Mouse (Mus musculus) kidney, embryonic 16.5 days (tissue): Measurements from ENCODE around the gene BC048562. TPM values are rescaled to one million over a fixed set of nuclear protein-coding genes. Genes with fewer than 3 reads are reported as not detected.

Experiments
- ATAC-seq: fragments of 200-750 bp; cut with Nextera tagmentation; 2 replicates; pipeline ENCODE4 v1.8.0; 2017; ENCODE audit warnings: moderate TSS enrichment; ENCODE audit not compliant: low FRiP score, low TSS enrichment
- H3K27ac ChIP-seq: fragments of 300-500 bp; sonication (generic); 2 replicates; pipeline ENCODE4 v1.5.1; 2014; ENCODE audit warnings: low read length
- H3K27me3 ChIP-seq: fragments of 300-500 bp; sonication (generic); 2 replicates; pipeline ENCODE4 v1.6.1; 2014; ENCODE audit warnings: low read length, control low read depth, mixed read lengths; ENCODE audit not compliant: insufficient read depth
- H3K36me3 ChIP-seq: fragments of 300-500 bp; sonication (generic); 2 replicates; pipeline ENCODE4 v1.6.1; 2014; ENCODE audit warnings: low read length, control low read depth, mixed read lengths; ENCODE audit not compliant: insufficient read depth
- H3K4me1 ChIP-seq: fragments of 300-500 bp; sonication (generic); 2 replicates; pipeline ENCODE4 v1.6.1; 2014; ENCODE audit warnings: low read length, control low read depth, mixed read lengths; ENCODE audit not compliant: insufficient read depth
- H3K4me2 ChIP-seq: fragments of 300-500 bp; sonication (generic); replicated peaks from 2 replicates; pipeline ENCODE4 v1.6.1; 2014; ENCODE audit warnings: low read depth, low read length
- H3K4me3 ChIP-seq: fragments of 300-500 bp; sonication (generic); 2 replicates; pipeline ENCODE4 v1.5.1; 2014; ENCODE audit warnings: mild to moderate bottlenecking, low read length
- H3K9ac ChIP-seq: fragments of 300-500 bp; sonication (generic); replicated peaks from 2 replicates; pipeline ENCODE4 v1.6.1; 2014; ENCODE audit warnings: low read length
- H3K9me3 ChIP-seq: fragments of 300-500 bp; sonication (generic); 2 replicates; pipeline ENCODE4 v1.6.1; 2016; ENCODE audit warnings: low read length, control low read depth
- WGBS: fragments of 180-500 bp; shearing (Covaris S2); extraction: QIAGEN DNeasy Blood & Tissue Kit; methylation state at CpG from one replicate; pipeline ENCODE4 v1.1.7; 2014; 5-methylcytosine and 5-hydroxymethylcytosine counted together
- polyA plus RNA-seq: library from polyadenylated mRNA; unstranded; fragments of >200 nt; fragmentation: Nextera tagmentation; extraction: Ambion mirVana; gene quantifications from 2 replicates; pipeline ENCODE4 v1.2.1, GENCODE M21; 2015

BC048562 gene
- not detected in 2 replicates for polyA plus RNA-seq

DNA sequence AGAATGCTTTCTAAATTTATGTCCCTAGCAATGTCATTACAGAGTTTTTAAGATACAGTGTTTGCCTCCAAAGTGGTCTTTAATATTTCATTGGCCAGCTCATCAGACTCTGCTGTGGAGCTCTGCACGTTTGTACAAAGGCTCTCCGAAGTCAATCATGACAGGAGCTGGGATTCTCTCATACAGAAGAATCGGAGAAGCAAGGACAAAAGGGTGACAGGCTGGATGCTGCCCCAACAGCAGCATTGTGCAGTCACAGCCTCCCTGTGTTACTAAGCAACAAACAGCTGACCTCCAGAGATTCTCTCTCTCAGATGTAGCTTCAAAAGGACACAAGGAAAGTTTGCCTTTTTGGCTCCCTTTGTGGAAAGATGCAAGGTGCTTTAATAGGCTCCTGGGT is at the start of gene BC048562:
TSS of gene BC048562 (plus strand) at position 301 of the 400 bp plus-strand sequence.
- Histone ChIP-seq H3K27ac (no peak within 1 kb of the TSS), H3K27me3 (no peaks in the 10 kb centered on the region), H3K36me3 (no peaks in the 10 kb centered on the region), H3K9ac (no peak within 1 kb of the TSS), H3K9me3 (no peaks in the 10 kb centered on the region), H3K4me2 (no peak within 1 kb of the TSS), H3K4me3 (no peak within 1 kb of the TSS), H3K4me1 (no peaks in the 10 kb centered on the region)
- 78% methylated on average over 3 of the region's 3 CpGs for WGBS
- ATAC-seq: no peak

DNA sequence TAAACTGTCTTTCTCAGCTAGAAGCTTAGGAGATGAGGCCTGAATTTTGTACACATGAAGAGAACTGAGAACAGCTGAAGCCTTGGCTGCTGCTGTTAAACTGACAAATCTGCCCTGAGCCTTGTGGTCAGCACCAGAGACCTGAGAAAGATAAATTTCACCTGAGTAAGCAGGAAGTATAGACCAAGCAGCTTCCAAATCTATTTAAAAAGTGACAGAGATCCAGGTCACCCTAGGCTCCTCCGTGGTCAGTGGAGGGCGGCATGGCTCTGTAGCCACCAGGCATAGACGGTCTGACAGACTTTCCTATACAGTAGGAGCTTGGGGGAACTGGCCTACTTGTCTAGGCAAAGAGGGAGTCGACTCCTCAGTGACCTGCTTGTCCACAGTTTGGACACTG is 49.5 kb upstream of the BC048562 start:
- Histone ChIP-seq H3K9me3 (no peaks in the 10 kb centered on the region), H3K27ac (no peak overlapping the region), H3K4me1 (no peaks in the 10 kb centered on the region), H3K27me3 (no peaks in the 10 kb centered on the region), H3K9ac (no peak overlapping the region), H3K4me2 (no peak overlapping the region), H3K36me3 (peaks cover 80% of the 10 kb centered on the region), H3K4me3 (no peak overlapping the region)
- ATAC-seq: no peak
- 76% methylated on average over 4 of the region's 4 CpGs for WGBS

DNA sequence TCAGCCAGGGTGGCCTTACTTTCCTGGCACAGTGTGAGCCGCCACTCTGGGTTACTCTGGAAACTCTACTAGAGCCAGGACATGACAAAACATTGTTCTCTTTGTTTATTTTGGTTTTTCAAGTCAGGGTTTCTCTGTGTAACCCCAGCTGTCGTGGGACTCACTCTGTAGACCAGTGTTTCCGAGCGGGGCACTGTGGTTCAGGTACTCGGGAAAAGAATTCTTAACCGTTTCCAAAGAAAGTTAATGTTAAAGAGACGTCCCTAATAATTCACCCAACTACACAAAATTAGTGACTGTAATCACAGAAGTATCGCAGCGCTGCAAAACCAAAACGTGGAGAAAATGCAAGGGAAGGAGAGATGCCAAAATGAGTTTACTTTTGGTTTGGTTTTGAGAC is 47.7 kb upstream of the BC048562 start:
- no peak overlapping the region for H3K27ac ChIP-seq
- no peaks in the 10 kb centered on the region for H3K27me3 ChIP-seq
- no peak for ATAC-seq
- H3K9me3 ChIP-seq: no peaks in the 10 kb centered on the region
- no peaks in the 10 kb centered on the region for H3K4me1 ChIP-seq
- H3K4me3 ChIP-seq: no peak overlapping the region
- H3K9ac ChIP-seq: no peak overlapping the region
- WGBS: 90% methylated on average over 10 of the region's 10 CpGs
- H3K36me3 ChIP-seq: peaks cover 80% of the 10 kb centered on the region
- H3K4me2 ChIP-seq: no peak overlapping the region

DNA sequence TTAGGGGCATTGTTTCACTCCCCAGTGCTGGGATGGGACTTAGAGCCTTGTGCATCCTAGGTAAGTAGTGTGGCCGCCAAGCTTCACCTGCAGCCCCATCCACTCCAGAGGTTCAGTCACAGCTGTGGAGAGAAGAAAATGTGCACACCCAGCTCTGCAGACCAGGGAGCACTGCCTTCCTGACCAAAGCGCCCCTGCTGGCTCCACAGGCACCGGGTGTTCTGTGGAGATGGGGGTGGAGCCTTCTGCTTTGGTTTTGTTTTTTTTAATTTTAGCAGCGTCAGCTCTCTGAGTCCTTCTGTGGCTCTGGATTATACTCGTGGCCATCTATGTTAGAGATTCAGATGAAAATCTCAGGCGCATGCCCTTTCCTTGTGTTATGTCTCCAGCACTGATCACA is 47.1 kb upstream of the BC048562 start:
- H3K9me3 ChIP-seq: no peaks in the 10 kb centered on the region
- 74% methylated on average over 6 of the region's 6 CpGs for WGBS
- no peaks in the 10 kb centered on the region for H3K4me1 ChIP-seq
- no peak overlapping the region for H3K4me2 ChIP-seq
- no peak for ATAC-seq
- no peak overlapping the region for H3K4me3 ChIP-seq
- no peak overlapping the region for H3K9ac ChIP-seq
- H3K36me3 ChIP-seq: peaks cover 80% of the 10 kb centered on the region
- H3K27me3 ChIP-seq: no peaks in the 10 kb centered on the region
- H3K27ac ChIP-seq: no peak overlapping the region

- 68% methylated on average over 18 of the region's 18 CpGs for WGBS
- Histone ChIP-seq H3K9ac (no peak within 1 kb of the TSS), H3K4me2 (no peak within 1 kb of the TSS), H3K36me3 (peaks cover 56% of the 10 kb centered on the region), H3K27ac (no peak within 1 kb of the TSS), H3K27me3 (no peaks in the 10 kb centered on the region), H3K4me1 (no peaks in the 10 kb centered on the region), H3K9me3 (no peaks in the 10 kb centered on the region), H3K4me3 (no peak within 1 kb of the TSS)
- ATAC-seq: peak; percentile 31; the same call in 1 of the 2 replicates
These were observed 43.6 kb upstream of the BC048562 start, which contains the start of gene 1700102P08Rik for GRCm38 (mm10) chr9:108392676-108393075. TSS of gene 1700102P08Rik (plus strand) at chr9:108392805.

DNA sequence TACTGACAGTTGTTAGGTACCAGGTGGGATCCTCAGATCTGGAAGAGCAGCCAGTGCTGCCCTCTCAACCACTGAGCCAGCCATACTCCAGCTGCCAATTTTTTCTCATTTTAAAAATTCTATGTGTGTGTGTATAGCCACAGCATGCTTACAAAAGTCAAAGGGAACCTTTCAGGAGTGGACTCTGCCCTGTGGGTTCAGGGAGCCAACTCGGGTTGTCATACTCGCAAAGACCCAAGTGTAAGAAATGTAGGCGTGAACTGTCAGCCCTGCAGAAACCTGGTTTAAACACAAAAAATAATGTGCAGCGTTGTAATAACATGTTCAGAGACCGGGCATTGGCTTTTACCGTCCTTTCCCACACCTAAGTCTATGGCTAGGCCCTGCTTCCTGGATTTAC is 42.1 kb upstream of the BC048562 start:
- Histone ChIP-seq H3K27ac (no peak overlapping the region), H3K4me2 (no peak overlapping the region), H3K4me1 (no peaks in the 10 kb centered on the region), H3K27me3 (no peaks in the 10 kb centered on the region), H3K36me3 (peaks cover 41% of the 10 kb centered on the region), H3K9me3 (no peaks in the 10 kb centered on the region), H3K9ac (no peak overlapping the region), H3K4me3 (no peak overlapping the region)
- ATAC-seq: no peak
- WGBS: 92% methylated on average over 6 of the region's 6 CpGs

GRCm38 (mm10) chr9:108395427-108395826 is 40.9 kb upstream of the BC048562 start:
- Histone ChIP-seq H3K27ac (no peak overlapping the region), H3K9me3 (no peaks in the 10 kb centered on the region)
- 100% methylated on average over 1 of the region's 1 CpGs for WGBS

GRCm38 (mm10) chr9:108398324-108398723 is 38.0 kb upstream of the BC048562 start:
- H3K9ac ChIP-seq: no peak overlapping the region
- no peak for ATAC-seq
- H3K4me1 ChIP-seq: no peaks in the 10 kb centered on the region
- peaks cover 11% of the 10 kb centered on the region for H3K36me3 ChIP-seq
- no peak overlapping the region for H3K4me3 ChIP-seq
- no peaks in the 10 kb centered on the region for H3K9me3 ChIP-seq
- no peaks in the 10 kb centered on the region for H3K27me3 ChIP-seq
- no peak overlapping the region for H3K27ac ChIP-seq
- no peak overlapping the region for H3K4me2 ChIP-seq
- whole genome bisulfite sequencing: 91% methylated on average over 3 of the region's 3 CpGs

More at GRCm38 (mm10) chr9:108395427-108395826, 40.9 kb upstream of the BC048562 start:
- no peaks in the 10 kb centered on the region for H3K4me1 ChIP-seq
- no peaks in the 10 kb centered on the region for H3K27me3 ChIP-seq
- H3K36me3 ChIP-seq: peaks cover 35% of the 10 kb centered on the region
- no peak overlapping the region for H3K4me2 ChIP-seq
- no peak overlapping the region for H3K9ac ChIP-seq
- no peak overlapping the region for H3K4me3 ChIP-seq
- ATAC-seq: no peak

GRCm38 (mm10) chr9:108401186-108401960 is 34.9 kb upstream of the BC048562 start:
- Histone ChIP-seq H3K9me3 (no peaks in the 10 kb centered on the region), H3K9ac (no peak overlapping the region), H3K4me1 (no peaks in the 10 kb centered on the region; the same call in 1 of the 2 replicates), H3K36me3 (no peaks in the 10 kb centered on the region), H3K27ac (no peak overlapping the region), H3K4me2 (no peak overlapping the region), H3K27me3 (no peaks in the 10 kb centered on the region), H3K4me3 (no peak overlapping the region)
- ATAC-seq: no peak
- WGBS: 62% methylated on average over 7 of the region's 7 CpGs

DNA sequence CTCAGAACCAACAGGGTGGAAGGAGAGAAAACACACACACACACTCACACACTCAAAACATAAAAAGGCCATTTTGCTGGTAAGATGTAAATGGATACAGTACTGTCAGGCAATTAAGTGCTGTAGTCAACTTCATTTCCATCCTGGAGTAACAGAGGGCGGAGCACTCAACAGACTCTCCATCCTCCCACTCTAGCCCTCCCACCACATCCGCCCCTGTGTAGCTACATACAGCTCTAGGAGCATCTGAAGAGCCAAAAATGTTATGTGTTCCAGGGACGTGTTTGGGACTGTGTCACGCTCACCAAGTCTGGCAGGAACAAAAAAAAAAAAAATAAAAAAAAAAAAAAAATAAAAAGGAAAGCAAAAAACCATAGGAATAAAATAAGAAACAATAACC is 33.2 kb upstream of the BC048562 start:
- no peaks in the 10 kb centered on the region for H3K9me3 ChIP-seq
- WGBS: 70% methylated on average over 4 of the region's 4 CpGs
- no peak for ATAC-seq
- no peak overlapping the region for H3K4me3 ChIP-seq
- no peaks in the 10 kb centered on the region; the same call in 1 of the 2 replicates for H3K4me1 ChIP-seq
- no peak overlapping the region for H3K9ac ChIP-seq
- H3K4me2 ChIP-seq: no peak overlapping the region
- no peak overlapping the region for H3K27ac ChIP-seq
- no peaks in the 10 kb centered on the region for H3K36me3 ChIP-seq
- H3K27me3 ChIP-seq: no peaks in the 10 kb centered on the region
